Mouse (Mus musculus) T-helper 17 cell (primary cell): ENCODE results near the gene Hoxd4.

ENCODE experiments used
- in situ Hi-C, 2 experiments: fragments of 300-600 bp; cut with MboI, MseI; formaldehyde crosslinking; loops; 1 replicate in 1 of 2; 2 replicates in 1 of 2; pipeline ENCODE4 v1.15.1; 2025; ENCODE audit warnings: high pct_unique_total_duplicates in 2 of 2

The Hoxd4 gene

DNA sequence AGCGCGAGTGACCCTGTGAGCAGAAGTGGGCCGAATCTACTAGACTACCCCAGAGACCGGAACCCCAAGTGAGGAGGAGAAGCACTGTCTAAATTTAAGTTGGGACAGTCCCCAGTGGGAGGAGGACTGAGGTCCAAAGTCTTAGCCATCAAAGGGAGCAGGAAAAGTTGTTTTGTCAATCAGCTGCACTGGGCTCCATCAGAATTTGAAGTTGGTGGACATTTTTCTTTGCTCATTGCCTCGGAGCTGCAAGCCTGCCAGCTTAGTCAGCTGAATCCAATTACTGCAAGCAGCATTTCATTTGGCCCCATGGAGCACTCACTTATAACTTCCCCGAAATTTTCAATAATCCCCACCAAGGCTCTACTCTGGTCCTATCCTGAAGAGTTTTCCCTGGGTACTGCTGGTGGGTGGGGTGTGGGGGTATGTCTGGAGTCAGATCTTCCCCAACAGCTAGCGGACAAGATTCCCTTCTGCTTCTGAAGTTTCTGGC lies 25.9 kb downstream of the Hoxd4 start:
- in situ Hi-C loops: loop anchor here in 1 of 2 experiments (25.0 kb wide), 2 partner anchors 850 to 1875 kb away; no protein-coding TSS in a partner anchor

DNA sequence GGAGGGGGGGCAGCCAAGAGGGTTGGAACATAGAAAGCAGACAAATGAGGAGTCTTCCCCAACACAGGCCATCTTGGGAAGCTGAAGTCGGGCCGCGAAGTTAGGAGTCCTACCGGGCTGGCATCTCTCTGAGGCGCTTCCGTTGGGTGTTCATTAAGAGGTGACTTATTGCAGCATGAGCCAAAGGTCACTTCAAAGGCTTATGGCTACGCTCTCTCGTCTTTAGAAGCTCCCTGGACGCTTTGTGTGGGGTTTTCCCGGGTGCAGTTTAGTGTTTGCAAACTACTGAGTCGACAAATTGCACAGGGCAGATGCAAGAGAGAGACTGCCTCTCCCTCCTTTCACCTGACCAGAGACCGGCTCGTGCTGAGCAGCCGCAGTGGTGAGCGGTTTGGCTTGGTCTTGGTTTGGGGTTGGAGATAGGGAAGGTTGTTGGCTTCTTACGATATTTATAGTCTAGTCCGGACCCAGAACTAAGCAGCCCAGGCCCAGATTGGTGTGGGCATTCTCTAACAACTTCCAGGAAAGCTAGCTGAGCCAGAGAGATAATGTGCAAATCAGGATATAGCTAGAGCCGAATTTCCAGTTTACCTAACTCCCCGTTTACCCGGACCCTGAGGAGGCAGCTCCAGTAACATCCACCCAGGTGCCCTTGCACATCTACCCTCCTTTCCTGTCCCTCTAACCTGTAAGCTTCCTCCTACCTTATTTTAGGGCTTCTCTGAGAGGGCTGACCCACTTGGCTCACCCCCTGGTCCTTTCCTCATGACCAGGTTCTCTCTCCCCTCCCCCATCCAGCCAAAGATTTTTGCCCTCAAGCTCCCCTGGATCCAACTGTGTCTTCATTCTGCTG lies 27.1 kb downstream of the Hoxd4 start:
- in situ Hi-C loops: loop anchor here in 1 of 2 experiments (25.0 kb wide), 2 partner anchors 848 to 1877 kb away; no protein-coding TSS in a partner anchor

DNA sequence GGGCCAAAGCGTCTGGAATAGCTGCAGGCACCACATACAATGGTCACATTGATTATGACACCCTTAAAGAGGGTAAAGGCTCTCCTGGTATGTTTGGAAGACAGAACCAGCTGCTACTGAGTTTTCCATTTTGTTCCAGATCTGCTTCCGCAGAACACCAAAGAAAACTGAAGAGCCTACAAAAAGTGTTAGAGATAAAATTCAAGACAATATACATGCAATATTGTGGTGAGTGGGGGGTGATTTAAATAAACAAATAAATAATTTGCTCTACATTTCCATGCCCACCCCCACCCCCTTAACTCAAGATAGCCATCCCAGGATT lies 27.7 kb downstream of the Hoxd4 start:
- in situ Hi-C loops: loop anchor here in 1 of 2 experiments (25.0 kb wide), 2 partner anchors 848 to 1877 kb away; no protein-coding TSS in a partner anchor

DNA sequence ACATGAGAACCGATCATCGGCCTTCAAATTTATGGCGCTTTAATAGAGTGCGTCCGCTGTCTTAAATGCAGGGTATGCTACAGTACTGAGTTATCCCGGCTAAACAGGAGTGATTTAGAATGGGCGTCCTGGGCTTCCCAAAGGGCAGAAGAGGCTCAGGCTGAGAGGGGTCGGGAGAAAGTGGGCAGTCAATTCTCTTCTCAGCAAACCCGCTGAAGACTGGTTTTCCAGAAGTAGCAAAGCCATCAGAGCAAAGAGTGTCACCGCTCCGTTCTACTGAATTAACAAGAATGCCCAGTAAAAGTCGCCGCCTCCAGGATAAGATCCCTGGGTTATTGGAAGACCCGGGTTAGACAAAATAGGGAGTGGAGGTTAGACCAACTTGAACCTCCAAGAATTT lies 28.1 kb downstream of the Hoxd4 start:
- in situ Hi-C loops: loop anchor here in 1 of 2 experiments (25.0 kb wide), 2 partner anchors 847 to 1878 kb away; no protein-coding TSS in a partner anchor

DNA sequence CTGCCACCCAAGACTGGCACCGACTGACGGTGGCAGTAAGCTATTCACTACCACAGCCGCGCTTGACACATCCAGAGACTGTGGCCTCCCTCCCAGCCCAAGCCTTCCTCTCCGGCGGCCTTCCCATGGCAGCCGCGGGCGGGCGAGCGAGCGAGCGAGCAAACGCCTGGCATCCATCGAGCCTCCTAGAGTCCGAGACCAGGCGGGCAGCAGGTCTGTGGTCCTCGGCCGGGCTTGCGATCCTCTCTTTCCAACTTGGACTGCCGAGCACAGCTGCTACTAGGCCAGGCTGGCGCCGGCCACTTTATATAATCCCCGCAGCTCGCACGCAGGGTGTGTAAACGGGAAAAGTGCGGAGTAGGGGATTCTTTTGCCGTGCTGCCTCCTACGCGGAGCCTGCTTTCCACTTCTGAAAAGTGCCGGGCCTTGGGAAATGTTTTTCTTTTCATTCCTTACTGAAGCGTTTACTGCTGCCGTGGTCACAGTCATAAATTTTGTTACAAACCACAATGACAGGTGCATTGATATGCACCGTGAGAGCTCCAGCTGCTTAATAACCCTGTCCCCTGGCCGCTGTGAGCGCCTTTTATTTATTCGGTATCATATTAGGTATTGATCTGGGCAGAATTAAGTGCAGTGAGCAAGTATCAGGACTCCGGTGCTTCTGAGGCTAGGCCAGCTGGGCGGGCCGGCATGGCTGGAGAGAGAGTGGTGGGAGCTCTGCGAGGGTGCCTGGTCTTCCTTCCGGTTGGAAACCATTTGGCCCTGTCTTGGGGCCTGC lies 28.8 kb downstream of the Hoxd4 start:
- in situ Hi-C loops: loop anchor here in 1 of 2 experiments (25.0 kb wide), 2 partner anchors 847 to 1878 kb away; no protein-coding TSS in a partner anchor

DNA sequence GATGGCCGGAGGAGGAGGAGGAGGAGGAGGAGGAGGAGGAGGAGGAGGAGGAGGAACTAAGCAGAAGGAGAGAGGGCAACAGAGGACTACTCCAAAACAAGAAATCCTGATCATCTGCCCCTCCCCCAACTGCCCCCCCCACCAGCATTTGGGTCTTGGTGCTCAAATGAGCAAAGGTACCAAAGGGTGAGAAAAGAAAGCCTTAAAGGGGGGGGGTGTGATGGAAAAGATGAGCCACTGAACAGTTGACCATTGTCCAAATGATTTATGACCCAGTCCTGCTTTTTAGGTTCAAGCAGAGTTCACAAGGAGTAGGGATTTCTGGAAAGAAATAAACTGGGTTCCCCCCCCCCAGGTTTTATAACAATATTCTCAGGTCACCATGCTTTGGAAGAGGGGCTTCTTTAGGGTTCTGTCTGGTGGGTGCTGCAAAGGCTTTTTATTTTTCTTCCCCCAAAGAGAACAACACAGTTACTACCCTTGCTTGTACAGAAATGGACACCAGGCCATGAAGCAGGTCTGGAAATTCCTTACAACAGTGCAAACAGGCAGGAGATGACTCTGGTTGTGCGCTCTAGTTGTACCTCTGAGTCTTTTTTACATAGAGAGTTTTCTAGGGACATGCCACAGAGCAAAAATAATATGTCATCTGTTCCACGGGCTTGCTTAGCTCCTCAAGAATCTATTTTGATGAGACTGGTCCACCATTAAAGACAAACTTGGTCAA lies 29.7 kb downstream of the Hoxd4 start:
- in situ Hi-C loops: loop anchor here in 1 of 2 experiments (25.0 kb wide), 2 partner anchors 846 to 1879 kb away; no protein-coding TSS in a partner anchor

DNA sequence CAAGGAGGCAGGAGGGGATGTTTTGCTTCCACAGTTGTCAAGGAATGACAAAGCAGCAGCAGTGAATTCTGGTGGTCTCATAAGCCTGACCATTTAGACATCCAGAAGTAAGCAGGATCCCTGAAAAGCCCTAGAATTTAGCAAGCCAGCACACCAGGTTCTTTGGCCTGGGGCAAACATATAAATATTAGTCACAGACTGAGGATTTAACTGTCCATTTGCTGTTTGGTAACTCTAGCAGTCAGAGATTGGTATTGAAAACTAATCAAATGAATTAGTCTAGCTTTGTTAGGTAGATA lies 30.2 kb downstream of the Hoxd4 start:
- in situ Hi-C loops: loop anchor here in 1 of 2 experiments (25.0 kb wide), 2 partner anchors 845 to 1880 kb away; no protein-coding TSS in a partner anchor

DNA sequence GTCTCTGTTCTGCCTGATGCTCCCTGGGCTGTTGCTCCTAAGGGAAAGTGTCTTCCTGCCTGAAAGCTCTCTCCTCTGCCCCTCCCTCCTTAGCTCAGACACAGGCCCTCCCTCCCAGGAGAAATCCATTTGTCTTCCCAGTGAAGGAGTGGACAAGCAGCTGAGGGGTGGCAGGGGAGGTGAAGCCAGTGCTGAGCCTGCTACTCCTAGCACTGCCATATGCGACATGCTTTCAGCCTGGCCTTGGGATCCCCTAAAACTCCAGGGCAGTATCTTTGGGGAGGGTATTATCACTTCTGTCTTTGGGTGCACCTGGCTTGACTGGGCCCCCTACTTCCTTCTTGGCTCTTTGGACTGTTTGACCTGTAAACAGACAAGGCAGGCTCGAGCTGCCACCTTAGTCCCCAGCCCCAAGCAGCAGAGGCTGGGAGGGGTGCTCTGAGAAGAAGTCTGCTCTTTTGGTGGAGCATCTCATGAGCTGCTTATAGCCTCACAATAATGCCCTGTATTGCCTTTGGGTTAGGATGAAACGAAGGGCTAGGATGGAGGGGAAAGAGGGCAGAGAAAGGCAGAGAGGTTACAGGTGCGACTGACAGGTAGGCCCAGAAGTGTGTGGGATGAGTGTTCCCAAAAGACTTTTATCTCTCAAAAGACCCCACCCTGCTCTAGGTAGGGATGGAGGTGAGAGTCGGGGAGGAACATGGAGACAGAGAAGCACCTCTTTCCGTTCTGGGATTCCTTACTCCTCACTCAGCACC lies 34.0 kb downstream of the Hoxd4 start:
- in situ Hi-C loops: loop anchor here in 1 of 2 experiments (25.0 kb wide), 2 partner anchors 842 to 1883 kb away; no protein-coding TSS in a partner anchor

DNA sequence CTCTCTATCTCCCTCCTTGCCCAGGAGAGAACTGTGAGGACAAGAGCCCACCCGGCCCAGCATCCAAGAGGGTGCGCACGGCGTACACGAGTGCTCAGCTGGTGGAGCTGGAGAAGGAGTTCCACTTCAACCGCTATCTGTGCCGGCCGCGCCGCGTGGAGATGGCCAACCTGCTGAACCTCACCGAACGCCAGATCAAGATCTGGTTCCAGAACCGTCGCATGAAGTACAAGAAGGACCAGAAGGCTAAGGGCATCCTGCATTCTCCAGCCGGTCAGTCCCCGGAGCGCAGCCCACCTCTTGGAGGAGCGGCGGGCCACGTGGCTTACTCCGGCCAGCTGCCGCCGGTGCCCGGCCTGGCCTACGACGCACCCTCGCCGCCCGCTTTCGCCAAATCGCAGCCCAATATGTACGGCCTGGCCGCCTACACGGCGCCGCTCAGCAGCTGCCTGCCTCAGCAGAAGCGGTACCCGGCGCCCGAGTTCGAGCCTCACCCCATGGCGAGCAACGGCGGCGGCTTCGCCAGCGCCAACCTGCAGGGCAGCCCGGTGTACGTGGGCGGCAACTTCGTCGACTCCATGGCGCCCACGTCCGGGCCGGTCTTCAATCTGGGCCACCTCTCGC lies 34.7 kb downstream of the Hoxd4 start:
- in situ Hi-C loops: loop anchor here in 1 of 2 experiments (25.0 kb wide), 2 partner anchors 841 to 1884 kb away; no protein-coding TSS in a partner anchor

DNA sequence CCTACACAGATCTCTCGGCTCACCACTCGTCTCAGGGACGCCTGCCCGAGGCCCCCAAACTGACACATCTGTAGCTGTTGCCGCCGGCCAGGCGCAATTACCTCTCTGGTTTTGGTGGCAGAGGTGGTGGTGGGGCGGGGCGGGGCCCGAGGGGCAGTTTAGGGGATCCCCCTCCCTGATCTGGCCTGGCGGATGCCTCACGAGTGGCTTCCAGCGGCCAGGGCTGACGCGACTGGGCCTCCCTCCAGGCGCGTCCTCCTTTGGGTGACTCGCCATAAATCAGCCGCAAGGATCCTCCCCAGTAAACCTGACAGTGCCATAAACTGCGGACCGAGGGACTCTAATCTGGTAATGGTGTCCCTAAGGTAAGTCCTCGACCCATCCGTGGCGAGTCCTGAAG lies 35.3 kb downstream of the Hoxd4 start:
- in situ Hi-C loops: loop anchor here in 1 of 2 experiments (25.0 kb wide), 2 partner anchors 840 to 1885 kb away; no protein-coding TSS in a partner anchor

DNA sequence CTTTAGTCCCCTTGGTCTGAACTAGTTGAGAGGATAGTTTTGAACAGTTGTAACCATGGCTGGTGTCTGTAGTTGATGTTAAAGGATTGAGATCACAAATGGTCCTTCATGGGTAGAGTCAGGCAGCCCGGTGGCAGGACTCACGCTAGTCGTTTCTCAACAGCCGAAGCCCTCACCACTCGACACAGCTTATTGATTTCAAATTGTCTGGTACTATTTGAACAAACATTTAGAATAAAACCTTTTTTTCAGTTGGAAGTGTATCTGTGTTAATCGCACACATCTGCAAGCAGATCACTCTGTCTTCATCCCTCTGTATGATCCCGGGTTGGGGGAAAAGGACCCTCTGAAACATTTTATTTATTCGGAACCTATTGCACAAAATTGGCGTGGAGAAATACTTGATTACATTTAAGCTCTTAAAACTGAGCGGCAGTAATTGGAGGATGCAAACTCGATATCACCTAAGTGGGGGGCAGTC lies 36.0 kb downstream of the Hoxd4 start:
- in situ Hi-C loops: loop anchor here in 1 of 2 experiments (25.0 kb wide), 2 partner anchors 840 to 1885 kb away; no protein-coding TSS in a partner anchor

DNA sequence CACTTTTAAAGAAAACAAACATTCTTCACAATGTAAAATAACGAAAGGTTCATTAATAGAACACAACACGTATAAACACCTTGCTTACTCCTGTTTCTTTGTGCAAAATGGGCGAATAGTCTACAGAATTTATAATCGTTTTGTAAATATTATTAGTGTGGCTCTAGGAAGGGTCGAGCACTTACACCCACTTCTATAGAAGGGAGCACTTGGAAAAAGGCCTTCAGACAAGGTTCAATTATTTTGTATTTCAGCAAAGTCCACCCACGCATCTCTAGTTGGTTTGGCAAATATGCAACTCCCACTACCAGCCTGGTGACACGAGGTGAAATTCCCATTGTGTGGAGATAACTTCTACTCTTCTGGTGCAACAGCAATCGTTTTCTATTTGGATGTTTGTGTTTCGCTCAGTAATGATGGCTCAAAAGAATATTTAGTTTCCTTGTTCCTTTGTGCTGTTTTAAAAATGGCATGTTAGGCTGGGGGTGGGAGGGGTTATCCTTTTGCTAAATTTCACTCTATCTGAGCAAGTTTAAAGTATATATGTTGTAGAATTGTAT lies 36.8 kb downstream of the Hoxd4 start:
- in situ Hi-C loops: loop anchor here in 1 of 2 experiments (25.0 kb wide), 2 partner anchors 839 to 1886 kb away; no protein-coding TSS in a partner anchor

DNA sequence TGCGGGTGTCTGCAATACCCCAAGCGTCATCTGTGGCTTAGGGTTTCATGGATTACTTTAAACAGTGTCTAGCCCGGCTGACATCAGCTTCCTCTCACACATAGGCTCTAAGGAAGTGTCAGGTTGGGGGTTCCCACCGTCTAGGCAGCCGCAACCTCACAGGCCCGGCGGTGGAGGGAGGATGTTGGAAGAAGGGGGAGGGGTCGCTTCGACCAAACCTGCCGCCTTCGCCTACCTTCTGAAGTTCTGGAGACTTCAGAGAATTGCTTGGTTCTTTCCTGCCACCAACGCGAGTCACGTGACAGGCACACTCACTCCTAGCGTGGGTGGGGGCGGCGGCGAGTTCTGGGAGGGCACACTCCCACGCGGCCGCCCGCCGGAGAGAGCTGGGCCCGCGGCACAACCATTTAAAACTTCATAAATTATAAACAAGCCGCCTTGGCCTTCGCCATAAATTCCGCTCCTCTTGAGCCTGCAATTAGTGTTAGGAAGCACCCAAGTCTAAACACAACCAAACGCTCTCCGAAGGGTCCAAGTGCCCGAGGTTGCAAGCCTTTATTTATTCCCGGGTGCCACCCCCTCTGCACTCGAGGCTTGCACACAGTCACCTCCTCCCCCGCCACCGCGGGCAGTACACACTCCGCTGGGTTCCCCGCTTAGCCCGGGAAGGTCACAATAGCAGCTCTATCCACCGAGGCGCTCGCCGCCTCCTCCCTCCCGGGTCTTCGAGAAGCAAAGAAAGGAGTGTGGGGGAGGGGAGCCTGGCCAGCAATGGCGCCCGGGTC lies 37.8 kb downstream of the Hoxd4 start:
- in situ Hi-C loops: loop anchor here in 1 of 2 experiments (25.0 kb wide), 2 partner anchors 838 to 1887 kb away; no protein-coding TSS in a partner anchor

DNA sequence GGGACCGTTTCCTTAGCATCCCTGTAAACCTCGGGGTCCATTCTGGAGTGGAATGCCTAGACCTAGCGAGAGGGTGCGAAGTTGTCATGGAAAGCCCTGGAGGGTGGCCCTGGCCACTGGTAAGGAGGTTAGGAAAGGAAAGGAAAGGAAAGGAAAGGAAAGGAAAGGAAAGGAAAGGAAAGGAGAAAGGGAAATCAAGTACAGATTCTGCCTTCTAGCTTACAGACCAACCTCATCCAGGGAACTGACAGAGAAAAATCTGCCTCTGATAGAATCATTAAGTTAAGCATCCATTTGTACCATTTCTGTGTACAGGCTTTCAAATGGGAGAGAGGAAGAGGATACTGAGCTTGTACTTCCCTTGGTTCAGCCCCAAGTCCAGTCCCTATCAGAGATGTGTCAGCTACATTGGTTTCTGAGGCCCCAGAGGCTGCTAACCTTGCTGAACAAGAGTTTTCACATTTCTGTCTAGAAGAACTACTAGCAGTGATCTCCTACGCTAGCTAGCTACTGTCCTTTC lies 39.1 kb downstream of the Hoxd4 start:
- in situ Hi-C loops: no loop called here

DNA sequence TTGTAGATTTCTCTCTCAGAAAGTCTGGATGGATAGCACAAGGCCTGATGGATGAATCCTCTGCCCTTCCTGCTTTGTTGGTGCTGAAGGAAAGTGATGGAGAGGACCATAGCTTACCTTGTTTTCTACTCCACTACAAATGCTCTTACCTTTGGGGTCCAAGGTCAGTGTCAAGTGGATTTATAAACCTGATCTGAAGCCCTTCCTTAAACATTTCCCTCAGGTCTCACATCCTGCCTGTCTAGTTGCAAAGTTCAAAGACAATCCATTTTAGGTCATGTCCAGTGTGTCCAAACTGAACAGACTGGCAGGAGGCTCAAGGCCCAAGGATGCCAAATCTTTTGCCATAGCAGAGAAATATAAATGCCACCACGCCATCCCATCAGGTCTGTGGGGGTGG lies 40.1 kb downstream of the Hoxd4 start:
- in situ Hi-C loops: no loop called here

DNA sequence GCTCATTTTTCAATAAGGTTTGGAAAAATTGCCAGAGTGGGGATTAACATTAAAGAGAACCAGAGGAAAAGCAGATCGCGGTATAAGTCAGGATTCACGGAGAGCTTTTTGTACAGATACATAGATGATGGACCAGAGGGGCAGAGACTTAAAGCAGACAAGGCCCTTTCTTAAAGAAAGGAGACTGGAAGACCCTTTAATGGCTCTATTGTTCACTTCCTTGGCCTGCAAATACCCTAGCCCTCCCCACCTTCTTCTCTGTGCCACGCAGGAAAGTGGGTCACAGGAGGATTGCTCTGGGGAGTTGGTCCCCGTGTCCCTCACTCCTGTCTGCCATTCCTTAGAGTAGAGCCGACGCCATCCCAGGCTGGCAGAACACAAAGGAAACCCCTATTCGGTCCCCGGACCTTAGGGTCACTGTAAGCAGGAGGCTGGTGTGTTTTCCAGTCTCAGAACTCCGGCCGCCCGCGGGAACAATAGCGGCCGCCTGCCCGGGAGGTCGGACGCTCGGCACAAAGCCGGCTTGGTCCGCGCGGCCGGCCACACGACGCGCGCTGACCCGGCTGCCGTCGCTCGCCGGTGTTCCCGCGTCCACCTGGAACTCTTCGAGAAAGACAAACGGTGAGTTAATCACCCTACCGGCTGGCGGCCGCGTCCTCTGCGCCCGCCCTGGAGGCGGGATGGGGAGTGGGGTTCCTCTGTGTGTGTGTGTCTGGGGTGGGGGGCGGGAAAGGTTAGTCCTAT lies 40.9 kb downstream of the Hoxd4 start:
- in situ Hi-C loops: no loop called here

DNA sequence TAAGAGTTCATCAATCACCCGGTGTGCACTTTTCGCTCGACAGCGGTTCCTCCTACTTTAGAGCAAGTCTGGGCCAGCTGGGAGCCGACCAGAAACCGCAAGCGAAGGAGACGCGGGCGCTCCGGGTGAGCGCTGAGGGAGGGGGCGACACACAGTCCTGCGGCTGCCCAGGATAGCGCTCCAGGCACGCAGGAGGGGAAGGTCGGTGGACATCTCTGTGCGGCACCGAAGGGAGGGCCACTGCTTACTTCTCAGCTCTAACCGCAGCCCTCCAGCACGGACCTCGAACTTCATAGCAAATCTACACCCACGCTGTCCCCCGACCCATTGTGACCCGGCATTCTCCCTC lies 41.4 kb downstream of the Hoxd4 start:
- in situ Hi-C loops: no loop called here

DNA sequence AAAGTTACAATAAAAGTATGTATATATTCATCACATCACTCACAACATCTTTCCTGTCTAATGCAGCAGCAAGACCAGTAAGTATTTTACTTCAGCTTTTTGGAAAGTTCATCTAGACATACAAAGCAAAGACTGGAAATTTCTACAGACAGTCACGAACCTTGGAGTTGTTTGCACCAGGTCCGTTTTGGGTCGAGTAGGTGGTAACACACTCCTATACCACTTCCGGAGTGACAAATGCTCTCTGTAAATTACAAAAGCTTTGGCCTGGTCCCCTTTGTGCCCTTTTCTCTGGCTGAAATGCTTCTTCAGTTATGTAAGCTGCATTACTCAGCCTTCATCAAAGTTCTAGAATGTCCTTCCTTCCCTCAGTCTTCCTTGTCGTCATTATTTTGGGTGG lies 42.0 kb downstream of the Hoxd4 start:
- in situ Hi-C loops: no loop called here
